Mouse (Mus musculus): ENCODE measurements around the gene Zc3h12c. TPM values are rescaled to one million over a fixed set of nuclear protein-coding genes. Genes with fewer than 3 reads are reported as not detected.

Zc3h12c gene
- total RNA-seq, 2 experiments from 2014 or later, result 9.2 to 10.4 TPM

Small RNA genes within 50 kb of the gene (microRNA-seq; reads per million reads assigned to microRNA genes)
- gene Gm27686 (0 reads per million in 2 experiments), gene Mir6244 (0 reads per million in 2 experiments)

Other genes with a start within 250 kb of the Zc3h12c start
- 10 to 100 TPM; 15.8 to 22.7 TPM for gene Fdx1, start 205.0 kb downstream of the Zc3h12c start, total RNA-seq (2021)
- gene Rdx, start 121.4 kb downstream of the Zc3h12c start, total RNA-seq (2021), result 10 to 100 TPM; 52.6 to 53.2 TPM

All from layer of hippocampus, postnatal 25 days (tissue).